Mouse (Mus musculus) cerebellum, postnatal 14 days (tissue): ENCODE results near the gene Cacna1f.

Experiments
- DNase-seq, 2 experiments: peaks; one replicate each; pipeline ENCODE4 v3.0.0; 2021; ENCODE audit warnings: mixed read lengths in 2 of 2

The Cacna1f gene

GRCm38 (mm10) chrX:7635101-7635500, 28.2 kb downstream of the Cacna1f start:
- no peak for DNase-seq

GRCm38 (mm10) chrX:7638401-7639091, 31.7 kb downstream of the Cacna1f start, which contains the start of gene Syp:
Gene Syp (plus strand): TSS chrX:7638471.
- DNase-seq, result peak; percentile 96 to 97

- peak; percentile 59 to 67 for DNase-seq
These were observed 32.8 kb downstream of the Cacna1f start for GRCm38 (mm10) chrX:7639536-7640325.

- peak; percentile 41 to 47 for DNase-seq
These were observed 33.9 kb downstream of the Cacna1f start for GRCm38 (mm10) chrX:7640785-7641184.

GRCm38 (mm10) chrX:7645349-7645748, 38.5 kb downstream of the Cacna1f start:
- peak; percentile 86 to 91 for DNase-seq

- DNase-seq, result peak; percentile 70 to 72
These were observed 41.9 kb downstream of the Cacna1f start for GRCm38 (mm10) chrX:7648671-7649304.

GRCm38 (mm10) chrX:7657221-7657639, 50.3 kb downstream of the Cacna1f start, which contains the start of gene Prickle3:
Gene Prickle3 (plus strand): TSS chrX:7657260.
- peak; percentile 58 to 77 for DNase-seq

GRCm38 (mm10) chrX:7658031-7658784, 51.3 kb downstream of the Cacna1f start:
- peak in 1 of 2 experiments; percentile 28 for DNase-seq

- DNase-seq, result no peak
These were observed 52.1 kb downstream of the Cacna1f start for GRCm38 (mm10) chrX:7658785-7659589.

GRCm38 (mm10) chrX:7661086-7661485, 54.2 kb downstream of the Cacna1f start:
- no peak for DNase-seq

- DNase-seq, result no peak
These were observed 56.1 kb downstream of the Cacna1f start for GRCm38 (mm10) chrX:7662936-7663335.

- peak; percentile 86 to 87 for DNase-seq
These were observed 57.9 kb downstream of the Cacna1f start for GRCm38 (mm10) chrX:7664791-7665190.

GRCm38 (mm10) chrX:7665739-7666502, 59.0 kb downstream of the Cacna1f start:
- DNase-seq, result peak in 1 of 2 experiments; percentile 47

- peak; percentile 72 to 83 for DNase-seq
These were observed 63.6 kb downstream of the Cacna1f start for GRCm38 (mm10) chrX:7670390-7670881.

GRCm38 (mm10) chrX:7670921-7671623, 64.2 kb downstream of the Cacna1f start, which contains the start of gene Plp2:
Gene Plp2 (minus strand): TSS chrX:7671390.
- peak; percentile 33 to 41 for DNase-seq

- peak in 1 of 2 experiments; percentile 14 for DNase-seq
These were observed 65.9 kb downstream of the Cacna1f start for GRCm38 (mm10) chrX:7672739-7673138.

GRCm38 (mm10) chrX:7673578-7674281, 66.8 kb downstream of the Cacna1f start:
- DNase-seq, result no peak

- DNase-seq, result peak; percentile 23 to 47
These were observed 67.6 kb downstream of the Cacna1f start for GRCm38 (mm10) chrX:7674284-7675000.
